Mouse (Mus musculus): ENCODE measurements around the gene Emb. TPM values are rescaled to one million over a fixed set of nuclear protein-coding genes. Genes with fewer than 3 reads are reported as not detected.
A peak's percentile ranks its signal among the peaks of the same experiment; 100 is the strongest.

The Emb gene
- total and polyA plus RNA-seq, 3 experiments = 0.60 to 2.1 (median 1.2) TPM

DNA sequence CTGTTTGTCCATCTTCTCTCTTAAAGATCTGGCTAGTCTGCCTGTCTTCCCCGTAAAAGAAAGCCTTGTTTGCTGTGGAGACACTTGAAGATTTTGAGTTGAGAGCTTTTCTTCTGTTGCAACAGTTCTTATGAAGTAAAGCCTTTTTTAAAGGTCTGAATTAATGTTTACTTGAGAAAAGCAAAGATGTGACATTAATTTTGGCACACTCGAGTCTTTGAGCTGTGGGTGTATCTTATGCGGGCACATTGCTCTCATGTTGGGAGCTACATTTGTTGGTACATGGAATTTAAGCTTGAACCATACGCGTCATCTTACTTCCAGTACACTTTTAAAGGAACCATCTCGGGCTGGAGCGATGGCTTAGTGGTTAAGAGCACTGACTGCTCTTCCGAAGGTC is 25.5 kb downstream of the Emb start:
- no peaks in the 10 kb centered on the region for H3K79me2 ChIP-seq (replicated peaks; ENCODE audit: control insufficient read depth, extremely low read depth, insufficient read depth, poor library complexity, severe bottlenecking)
- TF ChIP-seq PAX5 (IDR thresholded peaks at IDR 0.05; ENCODE audit: low read length) (no peak), TCF12 (IDR thresholded peaks at IDR 0.05; ENCODE audit: low read depth, low read length) (no peak), CHD1 (IDR thresholded peaks at IDR 0.05; ENCODE audit: low read depth, low read length) (no peak), RCOR1 (conservative IDR thresholded peaks at IDR 0.05; ENCODE audit: low read depth, low read length) (no peak), UBTF (IDR thresholded peaks at IDR 0.05; ENCODE audit: low read depth, low read length) (no peak), ETS1 (conservative IDR thresholded peaks at IDR 0.05; ENCODE audit: low read depth, low read length) (no peak), MAZ (IDR thresholded peaks at IDR 0.05; ENCODE audit: low read depth, low read length) (no peak)
- dilution Hi-C loops (cut with MboI; ENCODE audit: extremely low pct_ligation_motif_present, extremely low pct_unique_long_range_greater_than_20kb, low sequenced_read_pairs) (no loop called here), in situ Hi-C loops (cut with MboI; ENCODE audit: low pct_ligation_motif_present, low pct_unique_long_range_greater_than_20kb, low sequenced_read_pairs) (no loop called here)
- no peak overlapping the region for H3K4me3 ChIP-seq (replicated peaks in 1 of 3; ENCODE audit: low read depth in 2 of 3, low read length in 2 of 3, poor library complexity in 1 of 3)
- peaks cover 52% of the 10 kb centered on the region for H3K9me3 ChIP-seq (replicated peaks; ENCODE audit: low read length)
- no peak overlapping the region for H3K4me2 ChIP-seq (ENCODE audit: insufficient read depth, low read depth, poor library complexity, severe bottlenecking)
- H3K27ac ChIP-seq (ENCODE audit: insufficient read depth, low read depth) = no peak overlapping the region
- no peaks in the 10 kb centered on the region for H3K36me3 ChIP-seq (replicated peaks in 1 of 2; ENCODE audit: control insufficient read depth in 1 of 2, insufficient read depth in 1 of 2, low read length in 1 of 2)
- no peaks in the 10 kb centered on the region for H3K27me3 ChIP-seq (replicated peaks)
- H3K9ac ChIP-seq (ENCODE audit: insufficient read depth, low read depth) = no peak overlapping the region
- H3K4me1 ChIP-seq (ENCODE audit: control insufficient read depth in 1 of 2, insufficient read depth in 2 of 2) = no peaks in the 10 kb centered on the region
- DNase-seq (ENCODE audit: extremely low read depth) = no peak

DNA sequence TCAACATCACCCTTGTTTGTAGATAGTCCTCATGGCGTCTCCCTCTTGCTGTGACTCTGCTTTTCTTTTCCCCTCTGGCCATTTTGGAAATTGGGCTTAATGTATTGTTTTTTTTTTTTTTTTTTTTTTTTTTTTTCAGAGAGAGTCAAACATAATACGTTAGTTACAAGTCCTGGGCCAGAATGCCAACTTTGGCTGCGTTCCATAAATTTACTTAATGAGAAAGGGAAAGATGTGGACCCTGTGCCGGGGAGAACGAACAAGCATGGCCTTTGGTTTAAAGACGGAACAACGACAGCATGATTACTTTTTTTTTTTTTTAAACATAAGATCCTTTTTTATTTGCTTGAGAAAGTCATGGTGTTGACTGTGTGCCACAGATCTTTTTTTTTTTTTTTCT is 26.1 kb downstream of the Emb start:
- no peak overlapping the region for H3K27ac ChIP-seq (ENCODE audit: insufficient read depth, low read depth)
- no peak overlapping the region for H3K4me3 ChIP-seq (replicated peaks in 1 of 3; ENCODE audit: low read depth in 2 of 3, low read length in 2 of 3, poor library complexity in 1 of 3)
- no peaks in the 10 kb centered on the region for H3K36me3 ChIP-seq (replicated peaks in 1 of 2; ENCODE audit: control insufficient read depth in 1 of 2, insufficient read depth in 1 of 2, low read length in 1 of 2)
- in situ Hi-C loops (cut with MboI; ENCODE audit: low pct_ligation_motif_present, low pct_unique_long_range_greater_than_20kb, low sequenced_read_pairs) (no loop called here), dilution Hi-C loops (cut with MboI; ENCODE audit: extremely low pct_ligation_motif_present, extremely low pct_unique_long_range_greater_than_20kb, low sequenced_read_pairs) (no loop called here)
- no peak for DNase-seq (ENCODE audit: extremely low read depth)
- H3K4me1 ChIP-seq (ENCODE audit: control insufficient read depth in 1 of 2, insufficient read depth in 2 of 2) = no peaks in the 10 kb centered on the region
- no peak overlapping the region for H3K4me2 ChIP-seq (ENCODE audit: insufficient read depth, low read depth, poor library complexity, severe bottlenecking)
- no peak overlapping the region for H3K9ac ChIP-seq (ENCODE audit: insufficient read depth, low read depth)
- no peaks in the 10 kb centered on the region for H3K27me3 ChIP-seq (replicated peaks)
- no peaks in the 10 kb centered on the region for H3K79me2 ChIP-seq (replicated peaks; ENCODE audit: control insufficient read depth, extremely low read depth, insufficient read depth, poor library complexity, severe bottlenecking)
- TF ChIP-seq POLR2A (IDR thresholded peaks at IDR 0.05; ENCODE audit: low read depth, low read length) = no peak
- TF ChIP-seq UBTF (IDR thresholded peaks at IDR 0.05; ENCODE audit: low read depth, low read length) = no peak
- no peak for TF ChIP-seq MAFK (IDR thresholded peaks at IDR 0.05; ENCODE audit: insufficient replicate concordance, low read length)
- peaks cover 56% of the 10 kb centered on the region for H3K9me3 ChIP-seq (replicated peaks; ENCODE audit: low read length)

DNA sequence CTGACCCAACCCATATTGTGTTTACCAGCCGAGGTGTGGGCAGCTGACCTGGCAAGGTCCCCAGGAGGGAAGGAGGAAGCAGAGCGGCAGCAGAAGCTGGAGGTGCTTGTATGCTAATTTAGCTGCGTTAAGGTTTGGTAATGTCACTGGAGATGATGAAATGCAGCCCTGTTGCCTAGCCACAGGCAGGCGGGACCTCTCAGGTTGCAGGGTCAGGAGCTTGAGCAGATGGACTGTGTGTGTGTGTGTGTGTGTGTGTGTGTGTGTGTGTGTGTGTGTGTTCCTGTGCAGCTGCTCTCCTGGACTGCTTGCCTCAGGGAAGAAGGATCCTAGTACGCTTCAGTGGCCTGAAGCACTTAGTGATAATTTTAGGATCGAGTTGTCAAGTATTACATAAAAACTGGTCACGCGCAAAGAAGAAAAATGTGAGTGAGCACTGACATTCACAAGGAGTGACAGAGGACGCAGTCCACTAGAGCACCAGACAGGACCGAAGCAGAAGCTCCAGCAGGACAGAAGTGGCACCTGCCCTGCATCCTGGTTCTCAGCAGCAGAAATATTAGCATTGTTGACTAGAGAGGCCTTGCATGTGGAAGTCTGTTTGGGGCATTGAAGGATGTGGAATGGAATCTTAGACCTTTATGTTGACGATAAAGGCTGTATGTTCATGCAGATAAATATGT is 27.3 kb downstream of the Emb start:
- Histone ChIP-seq H3K27me3 (replicated peaks) (no peaks in the 10 kb centered on the region), H3K27ac (ENCODE audit: insufficient read depth, low read depth) (no peak overlapping the region), H3K4me3 (replicated peaks in 1 of 3; ENCODE audit: low read depth in 2 of 3, low read length in 2 of 3, poor library complexity in 1 of 3) (no peak overlapping the region), H3K9ac (ENCODE audit: insufficient read depth, low read depth) (no peak overlapping the region), H3K4me2 (ENCODE audit: insufficient read depth, low read depth, poor library complexity, severe bottlenecking) (no peak overlapping the region), H3K9me3 (replicated peaks; ENCODE audit: low read length) (peaks cover 64% of the 10 kb centered on the region), H3K4me1 (ENCODE audit: control insufficient read depth in 1 of 2, insufficient read depth in 2 of 2) (no peaks in the 10 kb centered on the region), H3K36me3 (replicated peaks in 1 of 2; ENCODE audit: control insufficient read depth in 1 of 2, insufficient read depth in 1 of 2, low read length in 1 of 2) (no peaks in the 10 kb centered on the region), H3K79me2 (replicated peaks; ENCODE audit: control insufficient read depth, extremely low read depth, insufficient read depth, poor library complexity, severe bottlenecking) (no peaks in the 10 kb centered on the region)
- in situ Hi-C loops (cut with MboI; ENCODE audit: low pct_ligation_motif_present, low pct_unique_long_range_greater_than_20kb, low sequenced_read_pairs) (no loop called here), dilution Hi-C loops (cut with MboI; ENCODE audit: extremely low pct_ligation_motif_present, extremely low pct_unique_long_range_greater_than_20kb, low sequenced_read_pairs) (no loop called here)
- TF ChIP-seq MAFK (IDR thresholded peaks at IDR 0.05; ENCODE audit: insufficient replicate concordance, low read length) (no peak), TCF12 (IDR thresholded peaks at IDR 0.05; ENCODE audit: low read depth, low read length) (peak; percentile 36; the same call in 1 of the 2 replicates)
- no peak for DNase-seq (ENCODE audit: extremely low read depth)

Measured in CH12.LX (cell line).